Mouse (Mus musculus) liver, embryonic 14.5 days (tissue): ENCODE measurements around the gene Acat2.

Experiments used
- CTCF ChIP-seq: IDR thresholded peaks from 2 replicates; pipeline ENCODE4 v1.5.1; 2016; ENCODE audit warnings: antibody characterized with exemption, low read depth, control low read depth
- EP300 ChIP-seq: IDR thresholded peaks from 2 replicates; pipeline ENCODE4 v1.6.1; 2016; ENCODE audit warnings: antibody characterized with exemption, low read depth

GRCm38 (mm10) chr17:12967173-12967572 is 6.6 kb upstream of the Acat2 start:
- no peak for TF ChIP-seq CTCF
- TF ChIP-seq EP300, result no peak
